Mouse (Mus musculus) liver, embryonic 14.5 days (tissue): ENCODE measurements around the gene Mrpl43. TPM values are rescaled to one million over a fixed set of nuclear protein-coding genes. Genes with fewer than 3 reads are reported as not detected.
A peak's percentile ranks its signal among the peaks of the same experiment; 100 is the strongest.

Experiments
- ATAC-seq: fragments of 200-750 bp; cut with Nextera tagmentation; 2 replicates; pipeline ENCODE4 v1.8.0; 2017; ENCODE audit warnings: moderate number of reproducible peaks, mild to moderate bottlenecking, moderate library complexity; ENCODE audit not compliant: insufficient read depth
- DNase-seq, 3 experiments: peaks; one replicate each; pipeline ENCODE4 v3.0.0-alpha.2; 2012 to 2013; ENCODE audit warnings: low read depth in 3 of 3, low spot score in 3 of 3
- H3K27ac ChIP-seq: fragments of 300-500 bp; sonication (generic); 2 replicates; pipeline ENCODE4 v1.5.1; 2014; ENCODE audit warnings: moderate library complexity, mild to moderate bottlenecking, control low read depth, inconsistent platforms
- H3K27me3 ChIP-seq: fragments of 300-500 bp; sonication (generic); 2 replicates; pipeline ENCODE4 v1.6.1; 2014; ENCODE audit warnings: mild to moderate bottlenecking, low read length, moderate library complexity; ENCODE audit not compliant: control insufficient read depth, insufficient read depth
- H3K36me3 ChIP-seq: fragments of 300-500 bp; sonication (generic); replicated peaks from 2 replicates; pipeline ENCODE4 v1.6.1; 2014; ENCODE audit warnings: low read depth; ENCODE audit not compliant: control insufficient read depth, insufficient read depth
- H3K4me1 ChIP-seq, 2 experiments: fragments of 200-500 bp in 1 of 2; fragments of 300-500 bp in 1 of 2; sonication (generic) in 1 of 2; replicated peaks; 2 replicates each; pipeline ENCODE4 v1.6.1; 2012 to 2014; ENCODE audit warnings: antibody characterized with exemption in 1 of 2, inconsistent platforms in 1 of 2, low read length in 1 of 2; ENCODE audit not compliant: control insufficient read depth in 2 of 2, insufficient read depth in 2 of 2
- H3K4me2 ChIP-seq: fragments of 300-500 bp; sonication (generic); 2 replicates; pipeline ENCODE4 v1.6.1; 2014; ENCODE audit warnings: low read depth, mild to moderate bottlenecking, control low read depth, moderate library complexity
- H3K4me3 ChIP-seq, 2 experiments: fragments of 200-500 bp in 1 of 2; fragments of 300-500 bp in 1 of 2; sonication (generic) in 1 of 2; 2 replicates each; pipeline ENCODE4 v1.5.1; 2012 to 2014; ENCODE audit warnings: low read depth in 2 of 2, low read length in 2 of 2, mild to moderate bottlenecking in 2 of 2, control low read depth in 1 of 2, inconsistent platforms in 1 of 2, moderate library complexity in 1 of 2; ENCODE audit not compliant: insufficient read depth in 1 of 2
- H3K9ac ChIP-seq: fragments of 300-500 bp; sonication (generic); replicated peaks from 2 replicates; pipeline ENCODE4 v1.6.1; 2014; ENCODE audit warnings: mild to moderate bottlenecking, control low read depth, moderate library complexity
- H3K9me3 ChIP-seq: fragments of 300-500 bp; sonication (generic); 2 replicates; pipeline ENCODE4 v1.6.1; 2016; ENCODE audit warnings: low read length, mixed read lengths; ENCODE audit not compliant: control insufficient read depth
- CTCF ChIP-seq: IDR thresholded peaks from 2 replicates; pipeline ENCODE4 v1.5.1; 2016; ENCODE audit warnings: antibody characterized with exemption, low read depth, control low read depth
- EP300 ChIP-seq: IDR thresholded peaks from 2 replicates; pipeline ENCODE4 v1.6.1; 2016; ENCODE audit warnings: antibody characterized with exemption, low read depth
- WGBS: fragments of 180-500 bp; shearing (Covaris S2); extraction: QIAGEN DNeasy Blood & Tissue Kit; methylation state at CpG from one replicate; pipeline ENCODE4 v1.1.7; 2014; ENCODE audit not compliant: insufficient replicate concordance; 5-methylcytosine and 5-hydroxymethylcytosine counted together
- polyA plus RNA-seq, 2 experiments: library from polyadenylated mRNA; depleted of rRNA in 1 of 2; stranded (reverse) in 1 of 2; unstranded in 1 of 2; fragments of >200 nt; fragmentation: Nextera tagmentation in 1 of 2; extraction: Ambion mirVana in 1 of 2; gene quantifications; 2 replicates each; pipeline versions ENCODE4 v1.2.1 to v1.2.3; 2012 to 2014

The Mrpl43 gene
- polyA plus RNA-seq, 2 experiments, result 19.6 to 28.9 TPM

DNA sequence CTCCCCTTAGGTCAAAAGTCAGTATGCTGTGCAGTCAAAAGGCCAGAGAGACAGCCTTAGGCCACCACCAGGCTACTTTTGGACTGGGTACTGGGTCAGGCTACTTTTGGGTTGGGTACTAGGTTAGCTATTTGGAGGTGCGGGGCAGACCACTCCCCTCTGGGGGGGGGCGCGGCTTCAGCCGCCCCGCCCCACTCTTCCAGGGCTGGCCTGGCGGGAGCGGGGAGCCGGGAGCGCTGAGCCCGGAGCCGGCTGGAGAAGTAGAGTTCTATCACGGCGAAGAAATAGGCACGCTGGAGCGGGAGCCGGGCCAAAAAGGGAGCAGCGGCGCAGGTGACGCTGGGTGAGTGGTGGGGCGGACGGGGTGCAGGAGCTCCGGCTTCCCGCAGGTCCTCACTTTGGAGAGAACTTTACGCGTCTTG lies 8.8 kb upstream of the Mrpl43 start:
- no peak for DNase-seq
- peak; percentile 43; the same call in 1 of the 2 replicates for ATAC-seq
- no peaks in the 10 kb centered on the region for H3K9me3 ChIP-seq
- H3K36me3 ChIP-seq, result peaks cover 2% of the 10 kb centered on the region
- TF ChIP-seq EP300 (no peak), CTCF (no peak)
- H3K4me1 ChIP-seq, result peaks cover 3 to 20% of the 10 kb centered on the region in 2 experiments; a peak in 3 of 4 replicates
- H3K4me3 ChIP-seq, result peak overlapping the region; percentile 63 to 73
- WGBS, result under 1% methylated on average over 25 of the region's 25 CpGs
- peaks cover 2% of the 10 kb centered on the region; the same call in 1 of the 2 replicates for H3K27me3 ChIP-seq
- peak overlapping the region; percentile 58 for H3K9ac ChIP-seq
- peak overlapping the region; percentile 90 for H3K4me2 ChIP-seq
- no peak overlapping the region for H3K27ac ChIP-seq

DNA sequence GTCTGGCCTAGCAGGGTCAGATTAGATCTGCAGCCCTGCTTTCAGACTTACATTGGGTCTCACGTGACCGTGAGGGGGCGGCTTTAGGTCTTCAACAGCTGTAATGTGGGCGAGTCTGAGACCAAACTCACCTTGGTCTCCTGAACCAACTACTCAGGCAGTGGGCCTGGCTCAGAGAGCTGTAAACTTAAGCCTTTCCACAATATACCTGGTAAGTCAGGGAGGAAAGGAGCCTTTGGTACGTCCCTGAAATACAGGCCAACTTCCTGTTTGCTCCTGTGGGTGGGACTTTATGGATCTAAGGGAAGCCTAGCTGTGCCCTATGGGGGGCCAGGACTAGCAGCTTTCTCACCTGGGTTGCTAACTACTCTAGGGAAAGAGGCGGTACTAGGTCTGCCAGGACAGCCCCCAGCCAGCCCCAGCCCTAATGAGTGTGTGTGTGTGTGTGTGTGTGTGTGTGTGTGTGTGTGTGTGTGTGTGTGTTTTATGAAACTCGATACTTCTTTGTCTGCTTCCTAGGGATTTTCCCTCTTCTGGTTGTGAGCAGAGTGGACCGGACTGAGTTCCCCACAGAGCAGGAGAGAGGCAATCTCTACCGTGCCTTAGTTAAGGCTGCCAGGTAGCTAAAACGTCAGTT lies 8.2 kb upstream of the Mrpl43 start, which contains the start of gene Lzts2:
TSS of gene Lzts2 (plus strand) at position 80 of the 637 bp plus-strand sequence.
- Histone ChIP-seq H3K27ac (no peak within 1 kb of the TSS; the same call in 1 of the 2 replicates), H3K4me2 (peak within 1 kb of the TSS; percentile 90), H3K9me3 (no peaks in the 10 kb centered on the region), H3K27me3 (peaks cover 2% of the 10 kb centered on the region; the same call in 1 of the 2 replicates), H3K4me3 (peak within 1 kb of the TSS; percentile 63 to 73), H3K4me1 (peaks cover 3 to 20% of the 10 kb centered on the region in 2 experiments; a peak in 3 of 4 replicates), H3K9ac (peak within 1 kb of the TSS; percentile 58), H3K36me3 (peaks cover 2% of the 10 kb centered on the region)
- WGBS, result 7% methylated on average over 10 of the region's 10 CpGs
- no peak for TF ChIP-seq EP300
- ATAC-seq (peak; percentile 24), DNase-seq (no peak)

DNA sequence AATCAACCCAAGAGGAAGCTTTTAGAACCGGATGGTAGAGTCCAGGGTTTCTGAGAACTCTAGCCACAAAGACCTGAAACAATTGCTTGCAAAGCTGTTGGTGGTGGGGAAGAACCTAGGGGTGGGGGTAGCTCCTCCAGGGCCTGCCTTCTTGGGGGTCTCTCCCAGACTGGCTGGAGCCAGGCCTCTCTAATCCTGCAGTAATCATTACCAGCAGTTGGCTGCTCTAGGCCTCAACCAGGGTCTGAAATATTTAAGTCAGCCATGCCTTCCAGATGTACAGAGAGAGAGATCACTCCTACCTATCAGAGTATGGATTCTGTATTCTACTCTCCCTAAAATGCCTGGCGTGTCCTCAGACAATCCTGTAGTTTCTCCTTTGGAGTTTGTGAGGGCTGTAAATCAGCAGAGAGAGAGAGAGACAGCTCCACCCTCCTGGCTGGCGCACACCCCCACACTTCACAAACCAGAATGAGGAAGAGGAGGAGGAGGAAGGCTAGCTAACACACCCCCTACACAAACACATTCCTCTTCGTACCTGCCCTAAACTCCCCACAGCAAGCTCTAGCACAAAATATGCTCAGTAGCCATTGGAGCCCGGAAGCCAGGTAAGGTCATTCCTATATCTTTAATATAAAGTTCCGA lies 7.5 kb upstream of the Mrpl43 start:
- Histone ChIP-seq H3K27me3 (peaks cover 2% of the 10 kb centered on the region; the same call in 1 of the 2 replicates), H3K27ac (no peak overlapping the region; the same call in 1 of the 2 replicates), H3K4me3 (no peak overlapping the region), H3K9ac (no peak overlapping the region), H3K36me3 (peaks cover 2% of the 10 kb centered on the region), H3K9me3 (no peaks in the 10 kb centered on the region), H3K4me1 (peaks cover 3 to 20% of the 10 kb centered on the region in 2 experiments; a peak in 3 of 4 replicates), H3K4me2 (peak overlapping the region; percentile 90)
- ATAC-seq (no peak), DNase-seq (no peak)
- 38% methylated on average over 6 of the region's 6 CpGs for WGBS
- TF ChIP-seq CTCF (no peak), EP300 (no peak)

DNA sequence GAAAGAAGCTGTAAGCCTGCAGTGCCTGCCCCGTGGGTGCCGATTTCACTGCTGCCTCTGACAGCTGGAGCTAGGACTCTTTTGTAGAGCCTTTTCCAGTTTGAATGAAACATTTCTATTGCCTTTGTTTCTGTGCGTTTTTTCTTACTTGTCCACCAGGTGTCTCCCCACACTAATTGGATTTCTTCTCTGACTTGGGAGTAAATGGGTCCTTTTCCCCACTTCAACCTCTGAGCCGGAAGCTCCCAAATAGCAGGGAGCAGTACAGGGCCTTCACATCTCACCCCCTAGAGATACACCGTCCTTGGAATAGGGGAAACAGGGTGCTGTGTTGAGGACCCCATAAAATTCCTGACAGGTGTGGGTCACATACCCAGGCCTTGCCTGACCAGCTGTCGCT lies 6.4 kb upstream of the Mrpl43 start:
- TF ChIP-seq CTCF, result peak; percentile 46
- no peak for TF ChIP-seq EP300
- Histone ChIP-seq H3K4me1 (peaks cover 3 to 23% of the 10 kb centered on the region in 2 experiments; a peak in 2 of 4 replicates), H3K27me3 (peaks cover 2% of the 10 kb centered on the region; the same call in 1 of the 2 replicates), H3K36me3 (peaks cover 2% of the 10 kb centered on the region), H3K4me2 (no peak overlapping the region), H3K9me3 (no peaks in the 10 kb centered on the region), H3K4me3 (no peak overlapping the region), H3K9ac (no peak overlapping the region), H3K27ac (no peak overlapping the region)
- DNase-seq, result no peak
- no peak for ATAC-seq
- WGBS, result 52% methylated on average over 6 of the region's 6 CpGs

DNA sequence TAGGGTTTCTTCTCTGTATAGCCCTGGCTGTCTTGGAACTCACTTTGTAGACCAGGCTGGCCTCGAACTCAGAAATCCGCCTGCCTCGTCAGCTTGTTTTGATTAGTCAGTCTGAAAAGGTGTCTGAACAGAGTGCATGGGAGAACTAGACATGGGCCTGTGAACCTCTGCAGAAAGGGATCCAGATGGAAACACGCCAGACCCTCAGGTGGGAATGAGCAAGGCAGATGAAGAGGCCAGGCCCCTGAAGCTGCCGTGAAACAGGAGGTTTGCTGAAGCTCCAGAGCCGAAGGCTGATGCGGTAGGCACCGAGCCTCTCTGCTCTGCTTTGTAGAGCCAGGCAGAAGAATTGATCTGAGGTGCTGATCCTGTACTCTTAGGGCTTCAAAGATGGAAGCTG lies 6.0 kb upstream of the Mrpl43 start:
- Histone ChIP-seq H3K36me3 (peaks cover 2% of the 10 kb centered on the region), H3K27ac (no peak overlapping the region), H3K4me1 (peaks cover 3 to 26% of the 10 kb centered on the region in 2 experiments; a peak in 3 of 4 replicates), H3K9ac (no peak overlapping the region), H3K4me2 (no peak overlapping the region), H3K27me3 (peaks cover 2% of the 10 kb centered on the region; the same call in 1 of the 2 replicates), H3K9me3 (no peaks in the 10 kb centered on the region), H3K4me3 (no peak overlapping the region)
- WGBS, result 77% methylated on average over 8 of the region's 8 CpGs
- no peak for TF ChIP-seq EP300
- TF ChIP-seq CTCF, result no peak
- DNase-seq, result no peak
- no peak for ATAC-seq
